Mouse (Mus musculus) neural tube, embryonic 13.5 days (tissue): Measurements from ENCODE around the gene Clcn1. TPM values are rescaled to one million over a fixed set of nuclear protein-coding genes. Genes with fewer than 3 reads are reported as not detected.
A peak's percentile ranks its signal among the peaks of the same experiment; 100 is the strongest.

Experiments used
- ATAC-seq: fragments of 200-750 bp; cut with Nextera tagmentation; 2 replicates; pipeline ENCODE4 v1.8.0; 2017; ENCODE audit warnings: low read depth, mild to moderate bottlenecking, moderate TSS enrichment, moderate library complexity
- H3K27ac ChIP-seq: fragments of 300-500 bp; sonication (generic); replicated peaks from 2 replicates; pipeline ENCODE4 v1.5.1; 2015; ENCODE audit warnings: moderate library complexity, mild to moderate bottlenecking, inconsistent platforms
- H3K27me3 ChIP-seq: fragments of 300-500 bp; sonication (generic); 2 replicates; pipeline ENCODE4 v1.6.1; 2015; ENCODE audit warnings: mild to moderate bottlenecking, inconsistent platforms
- H3K36me3 ChIP-seq: fragments of 300-500 bp; sonication (generic); 2 replicates; pipeline ENCODE4 v1.6.1; 2015; ENCODE audit warnings: mild to moderate bottlenecking, inconsistent platforms
- H3K4me1 ChIP-seq: fragments of 300-500 bp; sonication (generic); replicated peaks from 2 replicates; pipeline ENCODE4 v1.6.1; 2015; ENCODE audit warnings: inconsistent platforms
- H3K4me2 ChIP-seq: fragments of 300-500 bp; sonication (generic); 2 replicates; pipeline ENCODE4 v1.6.1; 2015; ENCODE audit warnings: inconsistent platforms, mild to moderate bottlenecking, moderate library complexity
- H3K4me3 ChIP-seq: fragments of 300-500 bp; sonication (generic); 2 replicates; pipeline ENCODE4 v1.5.1; 2015; ENCODE audit warnings: mild to moderate bottlenecking, inconsistent platforms
- H3K9ac ChIP-seq: fragments of 300-500 bp; sonication (generic); 2 replicates; pipeline ENCODE4 v1.6.1; 2015; ENCODE audit warnings: moderate library complexity, mild to moderate bottlenecking, inconsistent platforms
- H3K9me3 ChIP-seq: fragments of 300-500 bp; sonication (generic); 2 replicates; pipeline ENCODE4 v1.6.1; 2016; ENCODE audit warnings: inconsistent platforms
- WGBS: fragments of 180-500 bp; shearing (Covaris S2); methylation state at CpG from one replicate; pipeline ENCODE4 v1.1.7; 2015; 5-methylcytosine and 5-hydroxymethylcytosine counted together
- polyA plus RNA-seq: library from polyadenylated mRNA; unstranded; fragments of >200 nt; fragmentation: Nextera tagmentation; extraction: Ambion mirVana; gene quantifications from 2 replicates; pipeline ENCODE4 v1.2.1, GENCODE M21; 2015

Gene Clcn1
- polyA plus RNA-seq: 1.7 and 2.0 TPM in 2 replicates

DNA sequence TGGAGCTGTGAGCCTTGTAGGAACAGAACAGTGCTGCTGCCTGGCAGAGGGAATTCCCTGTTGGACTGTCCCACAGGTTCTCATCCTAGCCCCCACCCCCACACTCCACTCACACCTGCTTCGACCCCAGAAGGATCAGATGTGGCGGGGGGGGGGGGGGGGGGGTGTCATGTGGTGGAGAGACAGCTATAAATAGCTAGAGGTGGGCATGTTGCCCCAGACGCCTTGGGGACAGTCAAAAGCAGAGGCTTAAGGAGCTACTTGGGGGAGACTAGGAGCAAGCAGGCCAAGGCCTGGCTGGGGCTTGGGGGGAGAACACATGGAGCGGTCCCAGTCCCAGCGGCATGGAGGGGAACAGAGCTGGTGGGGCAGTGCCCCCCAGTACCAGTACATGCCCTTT is at the start of gene Clcn1:
Clcn1 (plus strand) TSS at position 238 of the 400 bp plus-strand sequence.
- H3K4me2 ChIP-seq: no peak within 1 kb of the TSS
- H3K4me3 ChIP-seq: no peak within 1 kb of the TSS
- H3K4me1 ChIP-seq: no peaks in the 10 kb centered on the region
- H3K9me3 ChIP-seq: no peaks in the 10 kb centered on the region
- H3K9ac ChIP-seq: no peak within 1 kb of the TSS
- no peak for ATAC-seq
- WGBS: 74% methylated on average over 4 of the region's 5 CpGs
- peaks cover 67% of the 10 kb centered on the region for H3K36me3 ChIP-seq
- no peaks in the 10 kb centered on the region for H3K27me3 ChIP-seq
- no peak within 1 kb of the TSS for H3K27ac ChIP-seq

DNA sequence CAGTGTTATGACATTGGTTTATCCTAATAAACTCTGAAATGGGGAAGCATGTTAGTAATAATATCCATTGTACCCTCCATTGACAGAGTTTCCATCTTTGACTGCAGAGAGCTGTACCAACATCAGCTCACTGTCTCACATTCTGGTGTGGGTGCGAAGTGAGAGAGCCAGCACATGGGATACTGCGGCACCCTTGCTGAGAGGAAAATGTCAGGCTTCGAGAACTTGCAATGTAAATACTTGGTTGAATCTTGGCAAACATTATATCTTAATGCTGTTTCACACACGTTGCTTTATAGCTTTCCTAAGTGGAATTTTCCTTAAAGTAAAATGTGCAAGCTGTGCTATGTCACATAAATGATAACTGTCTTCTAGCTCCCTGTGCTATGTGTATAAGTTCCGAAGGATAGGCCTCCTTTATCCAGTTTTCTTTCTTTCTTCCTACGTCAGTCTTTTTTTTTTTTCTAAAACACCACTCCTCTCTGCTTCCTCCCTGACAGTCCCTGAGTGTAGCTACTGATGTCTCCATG is 49.1 kb upstream of the Clcn1 start:
- WGBS: 78% methylated on average over 6 of the region's 6 CpGs
- Histone ChIP-seq H3K4me2 (no peak overlapping the region), H3K27me3 (no peaks in the 10 kb centered on the region), H3K9ac (no peak overlapping the region), H3K36me3 (no peaks in the 10 kb centered on the region), H3K4me1 (no peaks in the 10 kb centered on the region), H3K27ac (no peak overlapping the region), H3K9me3 (no peaks in the 10 kb centered on the region), H3K4me3 (no peak overlapping the region)
- no peak for ATAC-seq

DNA sequence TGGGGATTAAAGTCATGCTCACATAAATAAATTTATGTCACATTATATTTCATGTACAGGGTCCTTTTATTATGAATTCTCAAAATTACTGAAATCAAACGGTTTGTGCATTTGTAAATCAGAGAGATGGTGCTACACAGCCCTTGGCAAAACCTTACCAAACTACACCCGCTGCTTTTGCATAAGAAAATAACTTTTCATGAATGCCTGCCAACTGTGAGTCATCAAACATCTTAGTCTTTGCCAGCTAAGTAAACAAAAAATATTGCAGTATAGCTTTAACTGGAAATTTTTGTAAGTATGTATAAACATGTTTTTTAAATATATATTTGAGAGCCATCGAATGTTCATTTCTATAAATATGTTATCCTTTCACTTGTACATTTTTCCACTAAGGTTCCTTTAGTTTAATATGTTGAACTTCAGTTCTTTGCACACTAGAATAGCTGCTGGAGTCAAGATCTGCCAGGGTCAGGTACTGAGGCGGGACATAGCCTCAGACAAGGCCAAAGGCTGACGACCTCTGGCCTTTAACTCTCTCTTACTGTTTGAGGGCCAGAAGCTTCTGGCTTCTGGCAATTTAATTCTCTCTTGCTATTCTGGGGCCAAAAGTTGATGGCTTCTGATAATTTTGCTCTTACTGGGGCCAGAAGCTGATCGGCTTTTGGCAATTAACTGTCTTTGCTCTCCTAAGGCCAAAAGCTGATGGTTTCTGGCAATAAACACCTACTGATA is 45.0 kb upstream of the Clcn1 start:
- Histone ChIP-seq H3K4me2 (no peak overlapping the region), H3K9ac (no peak overlapping the region), H3K4me3 (no peak overlapping the region), H3K9me3 (no peaks in the 10 kb centered on the region), H3K36me3 (no peaks in the 10 kb centered on the region), H3K27me3 (peaks cover 5% of the 10 kb centered on the region; the same call in 1 of the 2 replicates), H3K27ac (no peak overlapping the region), H3K4me1 (peaks cover 7% of the 10 kb centered on the region)
- ATAC-seq: no peak
- WGBS: 82% methylated on average over 6 of the region's 6 CpGs

DNA sequence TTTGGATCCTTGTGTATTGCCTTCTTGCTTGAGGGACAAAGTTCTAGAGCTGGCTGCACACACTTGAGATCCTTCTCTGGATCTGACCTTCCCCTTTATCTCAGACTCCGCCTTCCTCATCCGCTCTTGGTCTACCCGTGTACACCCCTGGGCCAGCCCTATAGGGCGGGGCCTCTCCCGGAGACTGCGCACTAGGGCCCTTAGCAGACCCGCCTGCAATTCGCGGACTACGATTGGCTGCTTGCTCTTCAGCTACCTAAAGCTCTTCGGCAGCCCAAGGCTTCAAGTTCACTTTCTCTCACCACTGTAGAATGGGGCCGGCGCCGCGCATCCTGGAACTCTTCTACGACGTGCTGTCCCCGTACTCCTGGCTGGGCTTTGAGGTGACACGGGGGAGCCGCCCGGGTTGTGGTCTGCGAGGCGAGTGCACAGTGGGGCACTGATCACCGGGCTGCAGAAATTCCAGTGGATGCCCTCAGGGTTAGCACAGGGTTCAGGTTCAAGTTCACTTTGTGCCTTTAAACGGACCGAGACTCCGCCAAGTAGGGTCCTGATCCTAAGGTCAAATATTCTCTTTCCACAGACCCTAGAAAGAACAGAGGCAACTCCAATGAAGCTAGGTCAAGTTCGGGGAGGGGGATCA is 40.7 kb upstream of the Clcn1 start, which contains the start of gene Gstk1:
Gstk1 (plus strand) TSS at position 225 of the 643 bp plus-strand sequence.
- H3K4me2 ChIP-seq: peak within 1 kb of the TSS; percentile 73
- no peaks in the 10 kb centered on the region for H3K9me3 ChIP-seq
- peaks cover 8% of the 10 kb centered on the region for H3K4me1 ChIP-seq
- H3K4me3 ChIP-seq: peak within 1 kb of the TSS; percentile 48
- H3K27ac ChIP-seq: no peak within 1 kb of the TSS
- no peaks in the 10 kb centered on the region for H3K36me3 ChIP-seq
- 3% methylated on average over 28 of the region's 28 CpGs for WGBS
- peaks cover 13% of the 10 kb centered on the region; the same call in 1 of the 2 replicates for H3K27me3 ChIP-seq
- ATAC-seq: peak; percentile 100
- peak within 1 kb of the TSS; percentile 58 for H3K9ac ChIP-seq

DNA sequence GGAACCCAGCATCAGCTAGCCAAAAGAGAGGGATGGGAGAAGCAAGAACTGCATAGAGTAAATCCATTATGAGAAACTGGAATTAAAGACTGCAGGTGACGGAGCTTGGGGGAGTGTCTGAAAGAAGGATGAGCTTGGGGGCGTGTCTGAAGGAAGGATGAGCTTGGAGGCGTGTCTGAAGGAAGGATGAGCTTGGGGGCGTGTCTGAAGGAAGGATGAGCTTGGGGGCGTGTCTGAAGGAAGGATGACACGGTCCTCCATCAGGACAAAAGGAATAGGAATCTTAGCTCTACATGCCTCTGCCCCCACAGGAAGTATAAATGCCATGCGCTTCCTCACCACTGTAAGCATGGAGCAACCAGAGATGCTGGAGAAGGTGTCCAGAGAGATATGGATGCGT is 39.3 kb upstream of the Clcn1 start:
- Histone ChIP-seq H3K9ac (peak overlapping the region; percentile 18; the same call in 1 of the 2 replicates), H3K9me3 (no peaks in the 10 kb centered on the region), H3K4me3 (peak overlapping the region; percentile 19), H3K4me2 (peak overlapping the region; percentile 33), H3K4me1 (peaks cover 8% of the 10 kb centered on the region), H3K27ac (no peak overlapping the region), H3K27me3 (peaks cover 13% of the 10 kb centered on the region; the same call in 1 of the 2 replicates), H3K36me3 (no peaks in the 10 kb centered on the region)
- WGBS: 8% methylated on average over 8 of the region's 8 CpGs
- peak; percentile 32; the same call in 1 of the 2 replicates for ATAC-seq

DNA sequence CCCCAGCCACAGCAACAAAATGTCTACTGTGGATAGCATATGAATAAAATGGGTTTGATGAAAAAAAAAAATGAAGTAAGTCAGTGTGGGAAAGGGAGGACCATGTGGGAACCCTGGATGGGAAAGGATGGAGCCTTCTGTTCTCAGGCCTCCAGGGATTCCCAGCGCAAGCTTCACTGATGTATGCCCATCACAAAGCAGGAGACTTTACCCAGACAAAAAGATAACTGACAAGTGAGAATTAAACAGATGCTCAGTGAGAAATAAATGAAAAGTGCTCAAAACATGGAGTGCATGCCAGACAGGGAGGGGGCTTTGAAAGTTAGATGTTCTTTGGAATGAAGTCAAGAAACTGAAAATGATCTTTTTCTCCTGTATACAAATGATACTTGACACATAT is 38.5 kb upstream of the Clcn1 start:
- H3K4me3 ChIP-seq: peak overlapping the region; percentile 19
- 85% methylated on average over 1 of the region's 1 CpGs for WGBS
- H3K9ac ChIP-seq: 0 out of 2 replicates have a peak overlapping the region, but pooled peaks have one; percentile 8
- peaks cover 13% of the 10 kb centered on the region; the same call in 1 of the 2 replicates for H3K27me3 ChIP-seq
- H3K4me1 ChIP-seq: peaks cover 8% of the 10 kb centered on the region
- no peaks in the 10 kb centered on the region for H3K36me3 ChIP-seq
- H3K9me3 ChIP-seq: no peaks in the 10 kb centered on the region
- no peak for ATAC-seq
- no peak overlapping the region for H3K27ac ChIP-seq
- peak overlapping the region; percentile 33 for H3K4me2 ChIP-seq

DNA sequence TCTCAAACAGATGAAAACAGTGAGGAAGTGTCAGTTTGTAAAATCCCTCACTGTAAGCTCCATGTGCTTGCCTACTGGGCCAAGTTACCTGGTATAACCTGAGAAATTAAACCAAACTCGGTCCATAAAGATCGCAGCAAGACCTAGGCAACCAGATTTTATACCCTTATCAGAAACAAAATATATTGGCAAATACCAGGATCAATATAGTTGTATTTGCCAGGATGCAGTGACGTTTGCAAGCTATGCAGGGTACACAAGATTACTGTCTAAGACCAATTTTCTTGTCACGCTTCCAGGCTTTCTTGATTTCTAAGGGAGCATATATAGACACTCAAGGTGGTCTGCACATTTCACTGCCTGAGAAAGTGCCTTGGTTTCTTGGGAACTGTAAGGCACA is 34.7 kb upstream of the Clcn1 start:
- H3K4me2 ChIP-seq: no peak overlapping the region
- H3K27ac ChIP-seq: no peak overlapping the region
- H3K27me3 ChIP-seq: peaks cover 5% of the 10 kb centered on the region; the same call in 1 of the 2 replicates
- no peaks in the 10 kb centered on the region for H3K36me3 ChIP-seq
- H3K9me3 ChIP-seq: no peaks in the 10 kb centered on the region
- 84% methylated on average over 4 of the region's 4 CpGs for WGBS
- H3K9ac ChIP-seq: no peak overlapping the region
- no peaks in the 10 kb centered on the region for H3K4me1 ChIP-seq
- no peak for ATAC-seq
- no peak overlapping the region for H3K4me3 ChIP-seq

DNA sequence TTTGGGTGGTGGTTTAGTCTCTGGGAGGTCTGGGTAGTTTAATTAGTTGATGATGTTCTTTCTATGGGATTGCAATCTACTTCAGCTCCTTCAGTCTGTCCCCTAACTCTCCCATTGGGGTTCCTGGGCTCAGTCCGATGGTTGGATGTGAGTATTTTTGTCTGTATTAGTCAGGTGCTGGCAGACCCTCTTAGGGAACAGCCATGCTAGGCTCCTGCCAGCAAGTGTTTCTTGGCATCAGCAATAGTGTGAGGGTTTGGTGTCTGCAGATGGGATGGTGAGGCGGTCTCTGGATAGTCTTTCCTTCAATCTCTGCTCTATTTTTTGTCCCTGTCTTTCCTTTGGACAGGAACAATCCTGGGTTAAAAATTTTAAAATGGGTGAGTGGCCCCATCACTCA is 33.4 kb upstream of the Clcn1 start:
- WGBS: 88% methylated on average over 2 of the region's 2 CpGs
- Histone ChIP-seq H3K4me2 (no peak overlapping the region), H3K4me3 (no peak overlapping the region), H3K9ac (no peak overlapping the region), H3K27me3 (no peaks in the 10 kb centered on the region), H3K36me3 (no peaks in the 10 kb centered on the region), H3K27ac (no peak overlapping the region), H3K9me3 (no peaks in the 10 kb centered on the region), H3K4me1 (0 out of 2 replicates have a peak, but pooled peaks cover 3% of the 10 kb centered on the region)
- ATAC-seq: no peak

DNA sequence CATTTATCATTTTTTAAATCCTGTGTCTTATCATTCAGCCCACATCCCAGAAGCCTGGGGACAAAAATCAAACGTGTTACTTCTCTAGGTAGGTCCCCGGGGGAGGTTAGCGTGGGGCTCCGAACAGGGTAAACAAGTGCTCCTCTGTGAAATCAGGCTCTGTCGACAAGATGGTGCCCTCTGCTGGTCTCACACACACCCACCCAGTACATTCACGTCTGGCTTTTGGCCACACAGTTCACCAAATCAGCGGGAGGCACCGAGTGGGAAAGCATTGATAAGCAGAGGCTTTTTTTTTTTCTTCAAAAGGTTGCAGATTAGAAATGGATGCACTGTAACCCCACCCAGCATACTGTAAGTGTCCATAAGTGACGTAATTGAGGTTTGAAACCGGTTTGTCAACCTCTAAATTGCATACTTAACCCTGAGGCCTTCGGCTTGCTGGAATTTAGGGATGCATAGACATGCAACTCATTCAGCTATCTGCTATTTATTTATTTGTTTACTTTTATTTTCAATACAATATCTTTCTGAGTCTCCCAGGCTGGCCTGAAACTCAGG is 29.1 kb upstream of the Clcn1 start:
- WGBS: 20% methylated on average over 11 of the region's 11 CpGs
- H3K4me2 ChIP-seq: no peak overlapping the region
- peak; percentile 72; the same call in 1 of the 2 replicates for ATAC-seq
- H3K4me1 ChIP-seq: 0 out of 2 replicates have a peak, but pooled peaks cover 3% of the 10 kb centered on the region
- 0 out of 2 replicates have a peak, but pooled peaks cover 6% of the 10 kb centered on the region for H3K27me3 ChIP-seq
- H3K36me3 ChIP-seq: no peaks in the 10 kb centered on the region
- no peak overlapping the region for H3K27ac ChIP-seq
- H3K9me3 ChIP-seq: no peaks in the 10 kb centered on the region
- H3K9ac ChIP-seq: no peak overlapping the region
- no peak overlapping the region for H3K4me3 ChIP-seq

DNA sequence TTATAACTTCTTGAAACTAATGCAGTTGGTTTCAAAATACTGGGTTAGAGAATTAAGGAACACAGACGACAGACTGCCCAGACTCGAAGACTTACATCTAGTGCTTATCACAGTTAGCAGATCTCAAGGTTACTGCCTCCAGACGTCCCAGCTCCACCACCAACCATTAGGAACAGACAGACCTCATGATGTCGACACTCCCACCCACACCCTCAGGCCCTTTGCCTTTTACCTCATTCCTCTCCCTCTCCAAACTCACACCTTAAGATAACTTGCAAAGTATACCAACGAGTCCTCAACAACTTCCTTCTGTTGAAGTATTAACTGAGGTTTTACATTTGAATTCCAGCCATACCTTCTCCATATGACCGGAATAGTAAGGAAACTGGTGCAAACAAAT is 26.1 kb upstream of the Clcn1 start:
- Histone ChIP-seq H3K4me2 (no peak overlapping the region), H3K4me3 (no peak overlapping the region), H3K4me1 (0 out of 2 replicates have a peak, but pooled peaks cover 8% of the 10 kb centered on the region), H3K9me3 (no peaks in the 10 kb centered on the region), H3K9ac (no peak overlapping the region), H3K36me3 (no peaks in the 10 kb centered on the region), H3K27ac (no peak overlapping the region), H3K27me3 (0 out of 2 replicates have a peak, but pooled peaks cover 6% of the 10 kb centered on the region)
- WGBS: 78% methylated on average over 6 of the region's 6 CpGs
- no peak for ATAC-seq

DNA sequence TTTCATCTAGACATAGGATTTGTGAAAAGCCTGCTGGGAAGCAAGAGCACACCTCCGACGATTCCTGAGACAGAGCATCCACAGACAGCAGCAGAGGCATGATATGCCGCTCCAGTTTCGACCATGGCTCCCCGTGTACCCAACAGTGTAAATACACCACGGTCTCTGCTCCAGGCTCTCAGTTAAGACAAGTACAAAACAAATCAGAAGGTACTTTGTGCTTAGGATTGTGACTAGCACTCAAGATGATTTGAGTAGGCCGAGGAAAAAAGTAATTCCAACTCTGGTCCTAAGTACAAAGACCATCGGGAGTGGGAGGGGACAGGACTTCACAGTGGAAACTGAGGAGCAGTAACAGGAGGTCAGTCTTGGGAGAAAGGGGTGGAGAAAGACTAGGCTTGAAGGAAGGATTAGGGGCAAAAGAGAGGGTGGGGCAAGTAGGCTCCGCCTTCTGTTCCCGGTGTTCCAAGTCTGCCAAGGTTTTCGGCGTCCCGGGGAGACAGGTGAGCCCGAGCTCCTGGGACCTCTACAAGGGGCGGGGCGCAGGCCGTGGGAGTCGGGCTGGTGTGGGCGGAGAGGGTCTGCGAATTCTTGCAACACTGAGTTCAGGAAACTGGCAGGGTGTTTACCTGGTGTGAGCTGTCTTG is 24.8 kb upstream of the Clcn1 start, which contains the start of gene Tmem139:
Tmem139 (plus strand) TSS at position 447 of the 647 bp plus-strand sequence.
- no peak within 1 kb of the TSS for H3K9ac ChIP-seq
- H3K27me3 ChIP-seq: 0 out of 2 replicates have a peak, but pooled peaks cover 6% of the 10 kb centered on the region
- no peak within 1 kb of the TSS for H3K27ac ChIP-seq
- H3K36me3 ChIP-seq: no peaks in the 10 kb centered on the region
- H3K9me3 ChIP-seq: no peaks in the 10 kb centered on the region
- no peak for ATAC-seq
- H3K4me3 ChIP-seq: no peak within 1 kb of the TSS
- H3K4me1 ChIP-seq: peaks cover 17% of the 10 kb centered on the region
- 19% methylated on average over 20 of the region's 20 CpGs for WGBS
- H3K4me2 ChIP-seq: peak within 1 kb of the TSS; percentile 3; the same call in 1 of the 2 replicates
